Mouse (Mus musculus) ES-E14 (cell line): Measurements from ENCODE around the gene Pou6f1.

Experiments used
- CHD2 ChIP-seq: IDR thresholded peaks from 2 replicates; pipeline ENCODE4 v1.6.1; 2014; ENCODE audit warnings: mild to moderate bottlenecking, low read depth, low read length, inconsistent platforms
- HCFC1 ChIP-seq: IDR thresholded peaks from 2 replicates; pipeline ENCODE4 v1.6.1; 2012; ENCODE audit warnings: low read length, inconsistent platforms, borderline replicate concordance; ENCODE audit not compliant: insufficient read depth
- MAFK ChIP-seq: IDR thresholded peaks from 2 replicates; pipeline ENCODE4 v1.6.1; 2014; ENCODE audit warnings: mild to moderate bottlenecking, low read depth, low read length, inconsistent platforms; ENCODE audit not compliant: insufficient read depth
- ZC3H11A ChIP-seq: IDR thresholded peaks from 2 replicates; pipeline ENCODE4 v1.6.1; 2012; ENCODE audit warnings: low read depth, mild to moderate bottlenecking, inconsistent platforms, low read length, borderline replicate concordance
- ZNF384 ChIP-seq: IDR thresholded peaks from 2 replicates; pipeline ENCODE4 v1.6.1; 2012; ENCODE audit warnings: low read depth, low read length, inconsistent platforms

DNA sequence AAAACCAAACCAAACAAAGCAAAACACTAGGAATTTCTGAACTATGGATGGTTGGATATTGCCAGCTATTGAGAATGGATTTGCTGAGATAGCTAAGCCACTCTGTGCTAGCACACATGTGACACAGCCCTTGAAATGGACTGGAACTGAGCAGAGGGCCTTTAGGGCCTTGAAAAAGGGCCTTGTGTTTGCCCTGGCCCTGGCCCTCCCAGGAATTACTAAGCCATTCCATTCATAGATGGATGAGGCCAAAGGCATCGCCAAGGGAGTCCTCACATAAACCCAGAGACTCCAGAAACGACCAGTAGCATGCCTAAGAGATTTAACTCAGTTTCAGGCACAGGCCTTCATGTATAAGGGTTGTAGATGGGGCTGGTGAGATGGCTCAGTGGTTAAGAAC, 33.3 kb downstream of the Pou6f1 start:
- no peak for TF ChIP-seq CHD2
- no peak for TF ChIP-seq ZC3H11A
- no peak for TF ChIP-seq ZNF384
- TF ChIP-seq HCFC1 = no peak
- no peak for TF ChIP-seq MAFK
